17 mouse cellular contexts compared by ENCODE assay signal in genomic region chr1:137218611-137219010, GRCm38 (mm10).
A peak's percentile ranks its signal among the peaks of the same experiment; 100 is the strongest.
DNase-seq lines count a peak whose midpoint lies in the region; ATAC-seq lines count a peak whose summit lies in the region.
"Had no signal": no experiment of that assay in that cellular context is flagged by ENCODE, and none has a peak within 500 bp of the region (broad histone marks: within the 10 kb centered on the region; RNA-seq: fewer than 3 reads in every experiment).

No protein-coding gene starts in this region.

- H3K27ac ChIP-seq in midbrain, embryonic 11.5 days (ENCODE audit: low read depth, low read length) = no peak overlapping the region
- H3K27ac ChIP-seq in midbrain, embryonic 13.5 days = no peak overlapping the region
- H3K27ac ChIP-seq in limb, embryonic 12.5 days = no peak overlapping the region
- H3K27ac ChIP-seq: embryonic facial prominence, embryonic 15.5 days; hindbrain, embryonic 13.5 days; intestine, embryonic 15.5 days; lung, embryonic 15.5 days had no signal

- no peak overlapping the region for H3K4me2 ChIP-seq in midbrain, embryonic 11.5 days
- no peak overlapping the region for H3K4me2 ChIP-seq in midbrain, embryonic 13.5 days (replicated peaks)
- peak overlapping the region; percentile 17; the same call in 1 of the 2 replicates for H3K4me2 ChIP-seq in limb, embryonic 12.5 days
- H3K4me2 ChIP-seq: embryonic facial prominence, embryonic 15.5 days; heart, embryonic 12.5 days; hindbrain, embryonic 13.5 days; intestine, embryonic 15.5 days; liver, embryonic 11.5 days; lung, embryonic 15.5 days had no signal

- ATAC-seq in midbrain, embryonic 11.5 days (ENCODE audit: low FRiP score) = no peak
- ATAC-seq in midbrain, embryonic 13.5 days = no peak
- peak; percentile 90 for ATAC-seq in common myeloid progenitor, adult 5-6 weeks (replicated peaks; ENCODE audit: low read depth, poor library complexity, severe bottlenecking)
- peak; percentile 44; the same call in 1 of the 2 replicates for ATAC-seq in limb, embryonic 12.5 days (ENCODE audit: insufficient number of reproducible peaks, insufficient read depth, low FRiP score, low TSS enrichment, low read depth)
- ATAC-seq in monocyte, adult 5-6 weeks (replicated peaks; ENCODE audit: insufficient number of reproducible peaks, low FRiP score, low TSS enrichment, poor library complexity, severe bottlenecking) = no peak
- ATAC-seq: forebrain, embryonic 16.5 days; intestine, embryonic 15.5 days had no signal

- no peaks in the 10 kb centered on the region for H3K27me3 ChIP-seq in midbrain, embryonic 11.5 days (ENCODE audit: control insufficient read depth, insufficient read depth, low read length)
- 0 out of 2 replicates have a peak, but pooled peaks cover under 1% of the 10 kb centered on the region for H3K27me3 ChIP-seq in midbrain, embryonic 13.5 days
- H3K27me3 ChIP-seq in limb, embryonic 12.5 days = peaks cover 21% of the 10 kb centered on the region
- H3K27me3 ChIP-seq: heart, embryonic 12.5 days; intestine, embryonic 15.5 days; lung, embryonic 15.5 days had no signal

- no peaks in the 10 kb centered on the region for H3K36me3 ChIP-seq in midbrain, embryonic 11.5 days (ENCODE audit: control insufficient read depth, insufficient read depth, low read length)
- H3K36me3 ChIP-seq in midbrain, embryonic 13.5 days = no peaks in the 10 kb centered on the region
- H3K36me3 ChIP-seq in limb, embryonic 12.5 days = no peaks in the 10 kb centered on the region
- H3K36me3 ChIP-seq: embryonic facial prominence, embryonic 15.5 days; heart, embryonic 12.5 days; hindbrain, embryonic 13.5 days; intestine, embryonic 15.5 days; lung, embryonic 15.5 days had no signal

- DNase-seq in midbrain, embryonic 11.5 days (ENCODE audit: low spot score, missing footprints) = peak; percentile 64
- no peak for DNase-seq in cerebellum, adult 11-12 months
- DNase-seq in thymus, adult 18-20 months = no peak
- DNase-seq: adrenal gland, adult 8-10 months; heart, postnatal 14 days; right cerebral cortex, postnatal 4 days had no signal

- WGBS in midbrain, embryonic 11.5 days = 90% methylated on average over 11 of the region's 11 CpGs
- 82% methylated on average over 11 of the region's 11 CpGs for WGBS in midbrain, embryonic 13.5 days
- 25% methylated on average over 11 of the region's 11 CpGs for WGBS in limb, embryonic 12.5 days

- peaks cover 7% of the 10 kb centered on the region for H3K4me1 ChIP-seq in midbrain, embryonic 11.5 days (ENCODE audit: control insufficient read depth, insufficient read depth, low read length)
- peaks cover 15% of the 10 kb centered on the region for H3K4me1 ChIP-seq in midbrain, embryonic 13.5 days (replicated peaks)
- H3K4me1 ChIP-seq in limb, embryonic 12.5 days (replicated peaks) = peaks cover 21% of the 10 kb centered on the region

- H3K9ac ChIP-seq in midbrain, embryonic 11.5 days (ENCODE audit: low read length) = no peak overlapping the region
- no peak overlapping the region for H3K9ac ChIP-seq in midbrain, embryonic 13.5 days (replicated peaks)
- H3K9ac ChIP-seq in limb, embryonic 12.5 days (replicated peaks) = no peak overlapping the region
- H3K9ac ChIP-seq: embryonic facial prominence, embryonic 15.5 days; heart, embryonic 12.5 days; hindbrain, embryonic 13.5 days; intestine, embryonic 15.5 days; lung, embryonic 15.5 days had no signal

- no peak overlapping the region for H3K4me3 ChIP-seq in midbrain, embryonic 11.5 days (ENCODE audit: low read depth, low read length)
- H3K4me3 ChIP-seq in midbrain, embryonic 13.5 days (replicated peaks) = no peak overlapping the region
- H3K4me3 ChIP-seq in limb, embryonic 12.5 days (replicated peaks) = no peak overlapping the region
- H3K4me3 ChIP-seq: embryonic facial prominence, embryonic 15.5 days; heart, embryonic 12.5 days; hindbrain, embryonic 13.5 days; intestine, embryonic 15.5 days; lung, embryonic 15.5 days had no signal

- no peaks in the 10 kb centered on the region; the same call in 1 of the 2 replicates for H3K9me3 ChIP-seq in midbrain, embryonic 11.5 days (ENCODE audit: control insufficient read depth, low read length)
- no peaks in the 10 kb centered on the region for H3K9me3 ChIP-seq in midbrain, embryonic 13.5 days
- no peaks in the 10 kb centered on the region for H3K9me3 ChIP-seq in limb, embryonic 12.5 days
- H3K9me3 ChIP-seq: embryonic facial prominence, embryonic 15.5 days; heart, embryonic 12.5 days; hindbrain, embryonic 13.5 days; intestine, embryonic 15.5 days; lung, embryonic 15.5 days had no signal

Comparison
In these comparisons a context has a peak if more than half of its experiments do, and no peak if none do; other contexts are left out.
1. ATAC-seq: peak in common myeloid progenitor, adult 5-6 weeks (single experiment) and limb, embryonic 12.5 days (single experiment); none in midbrain, embryonic 11.5 days (single experiment), midbrain, embryonic 13.5 days (single experiment) and monocyte, adult 5-6 weeks (single experiment).